Mouse (Mus musculus) kidney, adult 8-10 months (tissue): Measurements from ENCODE around the gene Fam228a.
"Not testable (repeated sequence)": the region's sequence is repeated elsewhere in the genome, so short reads cannot be mapped to it uniquely, and the experiment has no call there.

Experiments used
- DNase-seq, 2 experiments: peaks; one replicate each; pipeline ENCODE4 v3.0.0; 2022

The Fam228a gene

DNA sequence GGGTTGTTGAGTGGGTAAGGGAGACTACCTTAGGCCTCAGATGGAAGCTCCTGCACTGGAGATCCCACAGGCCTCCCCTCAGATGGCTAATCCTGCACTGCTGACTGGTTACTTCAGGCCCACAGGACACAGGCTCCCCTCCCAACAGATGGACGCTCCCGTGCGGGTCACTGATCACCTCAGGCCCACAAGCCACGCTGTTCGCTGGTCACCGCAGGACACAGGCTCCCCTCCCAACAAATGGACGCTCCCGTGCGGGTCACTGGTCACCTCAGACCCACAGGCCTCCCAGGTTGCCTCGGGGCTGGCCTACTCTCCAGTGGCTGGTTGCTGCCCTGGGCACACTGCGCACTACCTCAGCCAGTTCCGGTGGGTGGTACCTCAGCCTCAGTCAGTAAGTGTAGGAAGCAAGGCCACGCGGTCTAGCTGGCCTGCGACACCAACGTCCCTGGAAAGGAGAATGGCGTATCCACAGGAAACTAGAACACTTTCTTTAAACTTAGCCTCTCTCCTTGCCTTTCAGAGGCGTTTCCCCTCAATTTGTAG is at the start of gene Fam228a:
Gene Fam228a, minus strand, starts transcription at position 400 of the 546 bp plus-strand sequence.
- no peak for DNase-seq

DNA sequence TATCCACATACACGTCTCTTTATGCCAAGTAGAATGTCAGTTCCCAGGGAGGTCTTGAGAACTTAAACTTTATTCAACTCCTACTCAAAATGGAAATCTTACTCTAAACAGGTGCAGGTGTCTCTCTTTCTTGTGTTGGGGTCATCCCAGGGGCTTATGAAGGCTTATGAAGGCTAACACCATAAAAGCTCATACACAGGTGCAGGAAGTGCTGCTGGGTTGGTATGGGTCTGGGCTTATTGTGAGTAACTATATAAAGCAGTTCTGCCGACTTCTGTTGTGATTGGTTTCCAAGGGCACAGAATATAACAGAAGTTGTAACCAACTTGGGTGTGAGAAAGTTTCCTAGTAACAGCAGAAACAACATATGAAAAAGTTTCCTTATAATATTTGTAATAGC is 46.2 kb upstream of the Fam228a start:
- DNase-seq: no peak

DNA sequence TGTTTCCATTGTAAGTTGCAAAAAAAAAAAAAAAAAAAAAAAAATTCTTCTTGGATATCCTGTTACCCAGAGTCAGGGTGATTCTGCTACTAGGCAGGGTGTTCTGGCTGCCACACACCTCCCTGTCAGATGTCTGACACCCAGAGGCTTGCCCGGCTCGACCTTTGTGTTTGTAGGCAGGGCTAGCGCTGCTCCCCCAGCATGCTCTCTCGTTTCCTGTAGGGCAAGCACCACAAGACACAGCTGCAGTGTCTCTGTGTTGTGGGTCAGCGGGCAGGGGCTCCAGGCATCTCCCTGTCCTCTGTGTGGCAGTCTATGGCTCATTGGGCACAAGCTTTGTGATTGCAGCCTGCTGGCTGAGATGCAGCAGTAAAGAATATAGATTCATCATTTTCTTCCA is 45.4 kb upstream of the Fam228a start:
- peak; percentile 25 to 59 for DNase-seq

DNA sequence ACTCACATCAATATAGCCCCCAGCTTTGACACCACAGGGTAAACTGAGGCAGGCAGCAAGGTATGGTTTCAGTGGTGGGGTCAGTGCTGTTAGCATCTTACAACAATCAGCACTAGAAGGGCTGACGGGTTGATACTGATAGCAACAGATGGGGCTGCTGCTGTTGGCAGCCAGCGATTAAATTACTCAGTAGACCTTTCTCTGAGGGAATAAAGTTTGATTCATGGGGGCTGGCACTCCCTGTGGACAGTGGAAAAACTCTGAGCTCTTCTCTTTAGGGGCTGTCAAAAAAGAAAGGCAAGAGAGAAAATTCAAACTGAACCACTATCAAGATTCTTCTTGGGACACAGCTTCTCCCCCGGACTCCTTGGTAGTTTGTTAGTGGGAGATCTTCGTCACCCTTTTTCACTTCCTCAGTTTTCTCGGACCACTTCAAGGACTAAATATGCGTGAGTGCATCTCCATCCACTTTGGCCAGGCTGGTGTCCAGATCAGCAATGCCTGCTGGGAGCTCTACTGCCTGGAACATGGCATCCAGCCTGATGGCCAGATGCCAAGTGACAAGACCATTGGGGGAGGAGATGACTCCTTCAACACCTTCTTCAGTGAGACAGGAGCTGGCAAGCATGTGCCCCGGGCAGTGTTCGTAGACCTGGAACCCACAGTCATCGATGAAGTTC is 43.6 kb upstream of the Fam228a start:
- DNase-seq: not testable (repeated sequence)

DNA sequence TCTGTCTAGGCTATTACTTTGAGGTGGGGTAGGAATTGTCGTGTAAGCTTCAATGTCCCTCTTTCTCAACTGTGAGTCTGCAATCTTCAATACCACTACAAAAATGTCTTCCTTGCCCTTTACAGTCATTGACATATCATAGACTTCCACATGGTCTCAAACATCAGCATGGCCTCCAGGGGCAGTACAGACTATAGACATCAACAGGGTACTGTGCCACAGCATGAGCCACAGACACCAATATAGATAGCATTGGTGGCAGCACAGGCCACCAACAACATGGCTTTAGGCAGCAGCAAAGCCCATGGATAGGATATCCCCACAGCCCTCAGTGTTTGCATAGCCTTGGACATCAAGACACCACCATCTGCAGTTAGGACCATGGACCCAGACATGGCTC is 43.0 kb upstream of the Fam228a start:
- DNase-seq: no peak

DNA sequence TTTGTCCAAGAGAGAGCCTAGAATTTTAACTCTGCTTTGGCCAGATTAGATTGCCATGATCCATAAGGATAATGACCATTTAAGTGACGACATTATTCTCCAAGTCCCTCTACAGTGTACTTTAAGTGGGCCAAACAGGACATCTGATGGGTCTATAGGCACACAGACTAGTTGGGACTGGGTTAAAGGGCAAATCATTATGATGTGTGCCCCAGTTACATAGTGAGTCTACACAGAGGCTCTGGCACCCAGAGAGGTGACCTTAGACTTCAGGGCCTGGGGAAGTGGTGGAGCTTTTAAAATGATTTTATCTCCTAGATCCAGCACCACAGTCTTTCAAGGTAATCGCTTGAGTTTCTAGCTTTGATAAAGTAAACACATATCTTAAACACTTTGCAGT is 42.0 kb upstream of the Fam228a start:
- no peak for DNase-seq

DNA sequence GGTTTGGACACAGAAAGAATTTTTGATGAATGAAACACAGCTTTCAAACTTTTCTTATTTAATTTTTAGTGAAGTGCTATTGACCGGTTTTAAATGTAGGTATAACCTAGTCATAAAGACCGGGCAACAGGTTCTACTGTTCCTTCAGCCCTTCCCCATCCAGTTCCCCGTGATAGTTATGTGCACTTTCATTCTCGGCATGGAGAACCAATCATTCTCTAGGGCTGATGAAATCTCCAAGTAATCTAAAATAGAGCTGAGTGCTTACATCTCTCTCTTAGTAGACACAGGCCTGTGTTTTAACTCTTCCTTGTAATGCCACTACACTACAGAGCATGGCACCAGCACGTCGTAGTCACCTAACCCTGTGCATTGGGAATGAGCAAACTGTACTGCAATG is 39.5 kb upstream of the Fam228a start:
- no peak for DNase-seq

DNA sequence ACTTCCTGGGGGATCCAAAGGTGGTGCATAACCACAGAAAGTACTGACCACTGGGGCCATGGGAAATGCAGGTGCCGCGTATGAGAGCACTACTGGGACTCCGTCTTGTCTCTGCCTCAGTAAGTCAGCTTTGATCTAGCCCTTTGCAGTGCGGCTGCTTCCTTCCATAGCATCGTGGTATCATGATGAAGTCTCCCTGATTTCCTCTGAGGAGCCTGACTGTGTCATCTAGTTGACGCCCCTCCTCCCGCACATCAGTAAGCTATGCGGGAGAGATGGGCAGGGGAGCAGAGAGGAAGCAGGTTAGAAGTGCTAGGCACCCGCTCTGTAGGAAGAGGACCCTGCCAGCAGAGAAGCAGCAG is 37.3 kb upstream of the Fam228a start:
- DNase-seq: no peak

DNA sequence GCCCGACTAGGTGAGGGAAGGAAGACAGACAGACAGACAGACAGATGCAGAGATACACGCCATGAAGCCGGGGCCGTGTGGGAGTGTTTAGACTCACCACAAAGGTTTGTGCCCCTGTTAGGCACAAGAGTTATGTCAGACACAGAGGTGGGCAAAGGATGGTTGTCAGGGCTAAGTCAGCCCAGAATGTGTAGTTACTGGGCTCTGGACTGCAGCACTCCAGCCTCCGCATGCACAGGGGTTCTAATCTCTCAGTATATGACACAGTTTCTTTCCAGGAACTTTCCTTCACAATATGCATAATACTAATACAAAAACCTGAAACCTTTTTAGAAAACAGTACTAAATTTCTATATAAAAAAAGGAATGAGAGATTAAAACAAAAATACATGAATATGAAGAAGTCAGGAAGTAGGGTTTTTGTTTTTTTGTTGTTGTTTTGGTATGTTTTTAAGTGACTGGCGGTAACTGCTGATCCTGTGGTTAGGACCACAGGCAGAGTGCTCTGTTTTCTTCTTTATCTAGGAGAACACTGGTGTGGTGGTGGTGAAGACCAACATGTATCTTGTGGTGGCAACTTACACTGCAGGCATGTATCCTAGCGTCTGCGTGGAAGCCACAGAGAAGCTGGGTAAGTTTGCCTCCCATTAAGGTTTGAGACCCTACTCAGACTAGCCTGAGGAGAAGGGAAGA is 36.8 kb upstream of the Fam228a start:
- no peak for DNase-seq

DNA sequence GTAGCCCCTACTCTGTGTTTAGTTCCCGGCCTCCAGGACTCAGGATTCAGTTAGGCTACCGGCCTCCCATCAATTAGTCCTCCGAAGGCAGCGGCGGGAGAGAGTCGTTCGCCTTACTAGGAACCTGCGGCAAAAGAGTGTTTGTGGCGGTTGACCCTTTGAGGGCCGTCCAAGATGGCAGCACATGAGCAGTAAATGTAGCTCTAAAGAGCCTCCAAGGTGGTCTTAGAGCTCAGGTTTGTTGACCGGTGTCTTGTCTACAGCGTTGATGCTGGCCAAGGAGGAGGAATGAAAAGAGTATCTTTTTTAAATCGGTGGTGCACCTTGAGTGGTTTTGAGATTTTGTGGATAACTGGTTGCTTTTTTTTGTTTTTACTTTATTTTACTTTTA is 31.1 kb upstream of the Fam228a start:
- DNase-seq: no peak

DNA sequence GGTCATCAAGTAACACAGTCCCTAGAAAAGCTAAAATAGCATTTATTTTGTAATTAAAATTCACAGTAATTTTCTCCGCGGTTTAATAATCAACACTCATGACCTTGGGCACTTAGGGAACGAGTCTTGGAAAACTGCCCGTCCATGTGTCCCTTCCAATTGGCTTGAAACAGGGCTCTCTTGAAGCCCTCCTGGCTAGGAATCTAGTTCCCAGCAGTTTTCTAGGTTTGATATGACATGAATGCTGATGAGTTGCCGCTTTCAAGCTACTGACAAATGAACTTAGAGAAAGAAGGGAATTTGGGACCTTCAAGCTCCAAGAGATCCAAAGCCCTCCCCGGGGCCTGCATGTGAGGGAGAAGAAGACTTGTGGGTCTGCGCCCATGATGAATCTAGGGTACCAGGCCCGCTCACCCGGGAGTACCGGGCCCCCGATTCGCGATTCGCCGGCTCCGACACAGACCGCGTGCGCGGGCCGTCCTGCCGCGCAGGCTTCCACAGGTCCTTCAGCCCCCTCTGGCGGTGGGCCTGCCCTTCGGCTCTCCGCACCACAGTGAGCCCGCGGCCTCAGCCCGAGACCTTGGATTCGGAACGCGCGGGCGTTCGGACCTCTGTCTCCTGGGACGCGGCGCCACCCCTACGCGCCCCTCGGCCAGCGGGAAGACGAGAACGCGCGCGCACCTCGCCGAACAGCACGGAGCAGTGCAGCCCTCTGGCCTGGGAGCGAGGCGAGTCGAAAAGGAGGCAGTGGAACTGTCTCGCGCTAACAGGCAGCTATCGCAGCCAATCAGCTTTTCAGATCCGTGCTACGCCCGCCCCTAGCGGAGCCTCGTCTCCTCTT is 30.5 kb upstream of the Fam228a start, which contains the start of the genes Pfn4 and Fam228b:
Gene Pfn4, plus strand, starts transcription at position 531 of the 841 bp plus-strand sequence.
Gene Fam228b, minus strand, starts transcription at position 776 of the 841 bp plus-strand sequence.
- peak; percentile 94 to 98 for DNase-seq

DNA sequence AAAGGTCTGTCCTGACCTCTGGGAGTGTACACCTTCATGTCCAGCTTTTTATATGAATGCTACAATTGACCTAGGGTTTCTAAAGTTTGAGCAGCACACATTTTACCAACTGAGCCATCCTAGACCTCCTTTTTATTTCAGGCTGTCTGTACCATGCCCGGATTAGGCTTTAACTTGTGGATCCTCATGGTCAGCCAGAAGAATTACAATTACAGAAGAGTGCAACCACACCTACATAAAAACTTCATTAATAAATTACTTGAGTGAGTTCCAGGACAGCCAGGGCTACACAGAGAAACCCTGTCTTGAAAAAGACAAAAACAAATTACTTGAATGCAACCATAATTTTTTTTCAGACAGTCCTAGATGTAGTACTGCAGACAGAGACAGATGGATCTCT is 18.8 kb upstream of the Fam228a start:
- peak in 1 of 2 experiments; percentile 10 for DNase-seq

DNA sequence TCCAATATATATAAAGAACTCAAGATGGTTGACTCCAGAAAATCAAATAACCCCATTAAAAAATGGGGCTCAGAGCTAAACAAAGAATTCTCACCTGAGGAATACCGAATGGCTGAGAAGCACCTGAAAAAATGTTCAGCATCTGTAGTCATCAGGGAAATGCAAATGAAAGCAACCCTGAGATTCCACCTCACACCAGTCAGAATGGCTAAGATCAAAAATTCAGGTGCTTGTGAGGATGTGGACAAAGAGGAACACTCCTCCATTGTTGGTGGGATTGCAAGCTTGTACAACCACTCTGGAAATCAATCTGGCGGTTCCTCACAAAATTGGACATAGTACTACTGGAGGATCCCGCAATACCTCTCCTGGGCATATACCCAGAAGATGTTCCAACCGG is 16.2 kb upstream of the Fam228a start:
- not testable (repeated sequence) for DNase-seq

DNA sequence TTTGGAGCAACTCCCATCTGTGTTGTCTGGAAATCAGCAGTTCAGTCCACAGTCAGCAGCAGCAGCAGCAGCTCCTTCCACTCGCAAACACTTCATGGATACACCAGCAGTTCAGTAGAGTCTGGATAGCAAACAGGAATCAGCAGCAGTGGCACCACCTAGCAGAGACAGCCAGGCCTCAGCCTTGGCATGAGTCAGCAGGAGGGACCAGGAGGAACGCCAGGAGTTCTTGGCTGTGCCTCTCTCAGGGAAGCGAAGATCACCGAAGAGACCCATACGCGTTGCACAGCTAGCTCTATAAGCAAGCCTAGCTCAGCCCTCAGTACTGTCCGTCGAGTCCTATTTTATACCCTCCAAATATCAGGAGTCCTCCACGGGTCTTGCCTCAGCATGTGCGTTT is 6.3 kb upstream of the Fam228a start:
- no peak for DNase-seq

DNA sequence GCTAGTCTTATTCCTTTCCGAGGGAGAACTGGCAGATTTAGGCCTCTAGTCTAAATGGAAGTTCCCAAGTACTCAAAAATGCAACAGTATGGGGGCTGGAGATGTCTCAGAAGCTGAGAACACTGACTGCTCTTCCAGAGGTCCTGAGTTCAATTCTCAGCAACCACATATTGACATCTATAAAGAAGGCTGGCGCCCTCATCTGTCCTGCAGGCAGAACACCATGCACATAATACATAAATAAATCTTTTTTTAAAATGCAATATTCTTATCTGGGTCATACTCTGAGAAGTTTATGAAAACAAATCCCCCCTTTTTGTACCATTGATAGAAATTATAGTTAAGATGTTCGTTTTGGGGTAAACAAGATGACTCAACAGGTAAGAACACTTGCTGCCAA is 4.0 kb upstream of the Fam228a start:
- no peak for DNase-seq

DNA sequence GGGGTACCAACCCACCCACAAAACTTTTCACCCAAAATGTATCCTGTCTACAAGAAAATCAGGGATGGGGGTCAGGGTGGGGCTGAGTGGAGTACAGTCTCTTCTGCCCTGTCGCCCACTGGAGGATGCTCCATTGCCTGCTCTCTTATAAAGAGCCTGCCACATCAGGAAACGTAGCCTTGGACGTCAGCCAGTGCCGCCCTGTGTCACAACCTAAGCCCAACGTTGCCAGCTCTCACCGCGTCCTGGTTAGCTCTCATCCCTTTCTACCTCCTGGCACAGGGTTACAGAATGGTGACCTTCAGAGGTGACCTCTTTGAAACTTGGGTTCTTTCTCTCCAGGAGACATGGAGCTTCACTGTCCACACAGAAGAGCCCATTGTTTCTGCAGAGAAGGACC is 2.6 kb upstream of the Fam228a start:
- DNase-seq: no peak

DNA sequence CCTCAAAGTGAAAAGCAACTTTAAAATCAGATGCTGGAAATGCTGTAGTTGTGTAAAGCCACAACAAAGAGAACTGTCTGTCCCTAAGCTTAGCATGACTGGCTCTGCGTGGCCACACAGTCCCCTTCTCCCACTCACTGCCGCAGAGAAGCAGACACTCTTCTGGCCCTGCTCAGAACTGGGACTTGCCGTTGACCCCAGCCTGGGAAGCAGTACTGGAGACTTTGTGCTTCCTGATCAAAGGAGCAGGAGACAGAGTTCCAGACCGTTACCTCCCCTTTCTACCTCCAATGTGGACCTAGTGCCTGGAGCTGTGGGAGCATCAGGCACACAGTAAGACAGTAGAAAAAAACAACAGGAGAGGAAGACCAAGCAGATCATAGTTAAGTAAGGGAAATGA is 5.9 kb downstream of the Fam228a start:
- DNase-seq: no peak

DNA sequence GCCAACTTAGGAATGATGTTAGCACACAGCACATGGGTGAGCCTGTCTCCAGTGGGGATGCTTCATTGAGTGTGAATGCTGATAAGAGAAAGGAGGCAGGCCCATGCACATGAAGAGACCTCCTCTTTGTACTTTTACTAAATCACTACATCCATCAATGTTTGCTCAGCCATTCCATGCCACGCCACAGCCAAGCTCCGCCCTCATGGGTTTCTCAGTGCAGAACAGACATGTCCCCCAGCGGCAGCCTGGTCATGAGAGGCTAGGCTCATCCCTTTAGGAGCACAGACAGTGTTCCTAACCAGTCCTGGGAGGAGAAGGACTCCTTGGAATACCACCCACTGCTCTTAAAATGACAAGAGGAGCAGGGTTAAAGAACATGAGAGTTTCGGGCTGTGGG is 6.6 kb downstream of the Fam228a start:
- no peak for DNase-seq

DNA sequence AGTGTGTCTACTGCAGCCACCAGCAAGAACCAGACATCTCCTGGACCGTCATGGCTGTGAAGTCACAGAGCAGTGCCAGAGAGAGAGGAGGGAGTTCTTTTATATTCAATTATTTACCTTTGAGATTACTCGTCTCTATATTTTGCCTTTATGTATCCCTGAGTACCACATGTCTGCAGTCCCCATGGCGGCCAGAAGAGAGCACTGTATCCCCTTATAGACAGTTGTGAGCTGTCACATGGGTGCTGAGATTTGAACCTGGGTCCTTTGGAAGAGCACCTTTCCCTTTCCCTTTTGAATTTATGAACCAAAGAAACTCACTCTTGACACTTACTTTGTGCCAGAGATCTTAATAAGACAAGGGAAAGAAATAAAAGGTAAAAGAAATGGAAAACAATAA is 9.1 kb downstream of the Fam228a start:
- no peak for DNase-seq

DNA sequence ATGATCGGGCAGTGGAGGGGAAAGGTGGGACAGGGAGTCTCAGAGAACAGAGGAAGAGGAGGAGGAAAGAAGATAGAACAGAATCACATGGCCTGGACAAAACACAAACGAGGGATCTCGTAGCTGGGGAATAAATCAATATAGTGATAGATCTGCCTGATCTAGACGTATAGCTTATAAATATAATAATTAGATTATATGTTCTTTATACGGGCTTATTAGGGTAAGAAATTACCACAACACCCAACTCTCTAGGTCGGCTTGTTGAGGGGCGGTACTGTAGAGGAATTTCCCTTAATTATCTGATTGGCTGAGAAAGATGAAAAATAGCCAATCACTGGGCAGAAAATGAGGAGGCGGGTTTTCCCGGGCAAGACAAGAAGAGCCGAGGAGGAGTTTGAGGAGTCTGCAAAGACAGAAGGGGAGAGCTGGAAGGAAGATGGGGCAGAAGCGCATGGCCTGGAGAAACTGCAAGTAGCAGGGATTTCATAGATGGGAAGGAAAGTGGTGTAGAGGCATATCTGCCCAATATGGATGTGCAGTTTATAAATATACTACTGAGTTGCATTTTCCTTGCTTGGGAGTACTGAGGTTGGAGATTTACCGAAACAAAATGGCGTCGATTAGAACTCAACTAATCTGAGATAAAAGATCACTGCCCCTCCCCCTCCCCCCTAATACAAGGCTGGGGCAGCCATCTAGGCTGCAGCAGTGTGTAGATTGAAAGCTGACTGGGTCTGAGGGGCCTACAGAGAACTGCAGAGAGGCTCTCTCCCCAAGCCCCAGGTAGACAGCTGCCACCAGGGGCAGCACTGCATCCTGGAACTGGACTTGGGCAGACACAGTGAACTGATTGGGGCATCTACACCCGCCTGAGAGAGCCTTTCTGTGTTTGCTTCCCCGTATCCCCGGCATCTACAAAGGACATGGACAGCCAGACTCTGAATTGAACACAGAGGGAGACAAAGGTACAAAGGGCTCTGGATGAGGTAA is 18.2 kb downstream of the Fam228a start:
- no peak for DNase-seq

DNA sequence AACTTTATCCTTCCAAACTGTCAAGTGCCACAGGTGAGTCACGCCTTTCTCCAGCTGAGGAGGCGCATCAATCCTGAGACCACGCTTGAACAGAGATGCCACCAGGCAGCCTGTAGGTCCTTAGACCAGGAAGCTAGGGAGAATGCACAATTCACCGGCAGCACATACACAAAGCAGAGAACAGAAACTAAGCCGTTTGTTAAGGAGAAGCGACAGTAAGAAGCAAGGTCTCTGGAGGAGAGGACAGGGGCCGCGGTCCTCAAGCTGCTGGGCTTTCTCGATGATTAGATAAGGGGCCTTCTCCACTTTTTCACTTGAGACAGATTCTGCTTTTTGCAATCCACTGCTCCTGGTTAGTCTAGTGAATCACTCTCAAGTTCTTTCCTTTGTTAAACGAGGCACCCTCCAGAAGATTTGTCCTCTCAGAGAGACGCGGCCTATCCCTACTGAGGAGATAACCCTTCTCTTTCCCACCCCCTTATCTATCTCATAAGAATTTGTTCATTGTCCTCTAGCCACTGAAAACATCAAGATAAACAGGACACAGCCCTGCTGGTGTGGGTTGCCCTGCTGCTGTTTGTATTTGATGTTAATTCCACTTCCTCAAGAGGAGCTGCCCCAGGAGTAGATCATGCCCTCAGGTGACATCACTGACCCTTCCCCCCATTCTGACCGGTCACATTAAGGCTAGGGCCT is 19.0 kb downstream of the Fam228a start:
- DNase-seq: no peak

DNA sequence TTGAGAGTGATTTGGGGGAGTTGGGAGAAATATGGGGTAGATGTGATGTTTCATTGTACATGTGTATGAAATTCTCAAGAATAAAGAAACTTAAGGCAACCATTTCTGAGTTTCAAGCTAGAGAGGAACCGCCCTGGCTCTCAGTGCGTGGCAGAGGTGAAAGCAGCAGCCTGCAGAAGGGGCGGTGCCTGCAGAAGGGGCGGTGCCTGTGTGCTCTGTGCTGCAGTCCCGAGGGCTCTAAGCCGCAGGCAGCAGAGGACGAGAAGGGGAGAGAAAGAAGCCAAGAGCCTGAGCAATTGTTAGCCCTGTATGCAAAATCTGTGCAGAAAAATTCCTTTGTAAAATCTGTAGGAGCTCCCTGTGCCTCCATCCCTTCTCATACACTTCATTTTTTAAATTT is 20.8 kb downstream of the Fam228a start:
- no peak for DNase-seq
